Mouse (Mus musculus): ENCODE measurements around the gene Golgb1. TPM values are rescaled to one million over a fixed set of nuclear protein-coding genes. Genes with fewer than 3 reads are reported as not detected.

Golgb1 gene
- polyA plus RNA-seq, 1 experiment from 2014 or later, result 73.8 TPM

- WGBS, result 91% methylated on average over 2 of the region's 2 CpGs
- peaks cover 71% of the 10 kb centered on the region for H3K36me3 ChIP-seq (ENCODE audit: control insufficient read depth, insufficient read depth, low read length)
- H3K4me1 ChIP-seq (ENCODE audit: control insufficient read depth in 2 of 2, insufficient read depth in 2 of 2, low read length in 2 of 2), result peaks cover 0 to 6% of the 10 kb centered on the region in 2 experiments; a peak in 2 of 4 replicates
- H3K27ac ChIP-seq (replicated peaks in 1 of 2; ENCODE audit: control insufficient read depth in 1 of 2, insufficient read depth in 1 of 2, low read depth in 2 of 2, low read length in 2 of 2), result no peak overlapping the region
- no peak overlapping the region for H3K4me2 ChIP-seq (ENCODE audit: low read length)
- no peaks in the 10 kb centered on the region for H3K9me3 ChIP-seq (ENCODE audit: control insufficient read depth, low read length)
- H3K9ac ChIP-seq (ENCODE audit: low read length), result no peak overlapping the region
- H3K27me3 ChIP-seq (ENCODE audit: control insufficient read depth, insufficient read depth, low read length), result no peaks in the 10 kb centered on the region
- H3K4me3 ChIP-seq (ENCODE audit: control insufficient read depth in 1 of 2, insufficient read depth in 1 of 2, low read depth in 1 of 2, low read length in 2 of 2), result no peak overlapping the region
- ATAC-seq (ENCODE audit: insufficient number of reproducible peaks, insufficient read depth, low FRiP score, low read depth), result no peak
Observed at GRCm38 (mm10) chr16:36869442-36869841, 5.5 kb upstream of the Golgb1 start.

DNA sequence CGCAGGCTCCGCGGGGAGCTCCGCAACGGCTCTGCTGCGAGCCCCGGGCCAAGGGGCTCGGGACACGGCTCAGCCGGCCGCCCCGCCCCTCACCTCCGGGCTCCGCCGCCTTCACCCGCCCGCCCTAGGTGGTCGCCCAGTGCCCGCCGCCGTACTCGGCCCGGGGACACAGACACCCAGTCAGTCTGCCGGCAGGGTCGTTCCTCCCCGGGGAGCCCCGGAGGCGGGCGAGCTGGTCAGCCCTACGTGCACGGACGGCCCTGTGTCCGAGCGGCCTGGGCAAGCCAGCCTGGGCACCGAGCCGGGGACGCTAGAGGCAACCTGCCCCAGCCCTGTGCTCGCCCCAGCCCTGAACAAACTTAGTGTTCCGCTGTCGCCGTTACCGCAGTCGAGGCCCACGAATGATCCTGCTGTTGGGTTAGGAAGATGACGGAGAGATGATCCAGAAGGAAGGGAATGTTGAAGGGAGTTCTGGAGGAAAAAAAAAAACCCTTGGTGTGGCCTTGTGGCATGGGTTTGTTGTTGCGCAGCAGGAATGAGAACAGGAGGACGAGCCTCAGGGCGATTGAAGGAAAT, 424 bp downstream of the Golgb1 start:
- Histone ChIP-seq H3K4me2 (ENCODE audit: low read length) (peak overlapping the region; percentile 61), H3K27me3 (ENCODE audit: control insufficient read depth, insufficient read depth, low read length) (no peaks in the 10 kb centered on the region), H3K9me3 (ENCODE audit: control insufficient read depth, low read length) (no peaks in the 10 kb centered on the region), H3K4me1 (ENCODE audit: control insufficient read depth in 2 of 2, insufficient read depth in 2 of 2, low read length in 2 of 2) (peaks cover 3 to 25% of the 10 kb centered on the region in 2 experiments; a peak in 3 of 4 replicates), H3K27ac (replicated peaks in 1 of 2; ENCODE audit: control insufficient read depth in 1 of 2, insufficient read depth in 1 of 2, low read depth in 2 of 2, low read length in 2 of 2) (peak overlapping the region; percentile 78 to 82), H3K36me3 (ENCODE audit: control insufficient read depth, insufficient read depth, low read length) (peaks cover 23% of the 10 kb centered on the region), H3K4me3 (ENCODE audit: control insufficient read depth in 1 of 2, insufficient read depth in 1 of 2, low read depth in 1 of 2, low read length in 2 of 2) (peak overlapping the region; percentile 77 to 93), H3K9ac (ENCODE audit: low read length) (peak overlapping the region; percentile 82)
- WGBS, result under 1% methylated on average over 41 of the region's 48 CpGs
- peak; percentile 55 for ATAC-seq (ENCODE audit: insufficient number of reproducible peaks, insufficient read depth, low FRiP score, low read depth)

DNA sequence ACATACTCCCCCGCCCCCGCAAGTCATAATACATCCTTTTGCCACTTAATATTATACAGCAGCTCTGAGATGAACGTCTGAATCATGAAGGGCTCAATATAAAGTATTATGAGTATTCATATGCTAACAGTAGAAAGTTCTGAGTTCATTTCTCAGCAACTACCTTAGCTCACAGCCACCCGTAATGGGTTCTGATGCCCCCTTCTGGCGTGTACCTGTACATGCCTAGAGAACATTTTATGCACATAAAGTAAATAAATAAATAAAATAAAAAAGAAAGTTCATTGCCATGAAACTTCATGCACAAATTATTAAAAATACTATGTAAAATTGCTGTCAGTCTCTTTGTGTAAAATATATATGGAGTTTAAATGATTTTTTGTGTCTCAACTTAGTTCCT, 2.4 kb downstream of the Golgb1 start:
- Histone ChIP-seq H3K27ac (replicated peaks in 1 of 2; ENCODE audit: control insufficient read depth in 1 of 2, insufficient read depth in 1 of 2, low read depth in 2 of 2, low read length in 2 of 2) (no peak overlapping the region), H3K9ac (ENCODE audit: low read length) (no peak overlapping the region), H3K4me2 (ENCODE audit: low read length) (no peak overlapping the region), H3K4me3 (ENCODE audit: control insufficient read depth in 1 of 2, insufficient read depth in 1 of 2, low read depth in 1 of 2, low read length in 2 of 2) (no peak overlapping the region), H3K36me3 (ENCODE audit: control insufficient read depth, insufficient read depth, low read length) (peaks cover 8% of the 10 kb centered on the region), H3K4me1 (ENCODE audit: control insufficient read depth in 2 of 2, insufficient read depth in 2 of 2, low read length in 2 of 2) (peaks cover 3 to 25% of the 10 kb centered on the region in 2 experiments; a peak in 3 of 4 replicates), H3K9me3 (ENCODE audit: control insufficient read depth, low read length) (no peaks in the 10 kb centered on the region), H3K27me3 (ENCODE audit: control insufficient read depth, insufficient read depth, low read length) (no peaks in the 10 kb centered on the region)
- no peak for ATAC-seq (ENCODE audit: insufficient number of reproducible peaks, insufficient read depth, low FRiP score, low read depth)
- WGBS, result 77% methylated on average over 5 of the region's 5 CpGs

- Histone ChIP-seq H3K4me1 (ENCODE audit: control insufficient read depth in 2 of 2, insufficient read depth in 2 of 2, low read length in 2 of 2) (peaks cover 3 to 12% of the 10 kb centered on the region in 2 experiments; a peak in 3 of 4 replicates), H3K4me3 (ENCODE audit: control insufficient read depth in 1 of 2, insufficient read depth in 1 of 2, low read depth in 1 of 2, low read length in 2 of 2) (no peak overlapping the region), H3K36me3 (ENCODE audit: control insufficient read depth, insufficient read depth, low read length) (peaks cover 24% of the 10 kb centered on the region), H3K27me3 (ENCODE audit: control insufficient read depth, insufficient read depth, low read length) (no peaks in the 10 kb centered on the region), H3K4me2 (ENCODE audit: low read length) (no peak overlapping the region), H3K27ac (replicated peaks in 1 of 2; ENCODE audit: control insufficient read depth in 1 of 2, insufficient read depth in 1 of 2, low read depth in 2 of 2, low read length in 2 of 2) (no peak overlapping the region), H3K9ac (ENCODE audit: low read length) (no peak overlapping the region), H3K9me3 (ENCODE audit: control insufficient read depth, low read length) (no peaks in the 10 kb centered on the region)
- 70% methylated on average over 5 of the region's 5 CpGs for WGBS
- no peak for ATAC-seq (ENCODE audit: insufficient number of reproducible peaks, insufficient read depth, low FRiP score, low read depth)
Observed at GRCm38 (mm10) chr16:36882737-36883343, 7.9 kb downstream of the Golgb1 start.

GRCm38 (mm10) chr16:36884881-36885280, 9.9 kb downstream of the Golgb1 start:
- no peak overlapping the region for H3K27ac ChIP-seq (replicated peaks in 1 of 2; ENCODE audit: control insufficient read depth in 1 of 2, insufficient read depth in 1 of 2, low read depth in 2 of 2, low read length in 2 of 2)
- peaks cover 42% of the 10 kb centered on the region for H3K36me3 ChIP-seq (ENCODE audit: control insufficient read depth, insufficient read depth, low read length)
- 77% methylated on average over 4 of the region's 4 CpGs for WGBS
- H3K27me3 ChIP-seq (ENCODE audit: control insufficient read depth, insufficient read depth, low read length), result no peaks in the 10 kb centered on the region
- H3K4me1 ChIP-seq (ENCODE audit: control insufficient read depth in 2 of 2, insufficient read depth in 2 of 2, low read length in 2 of 2), result no peaks in the 10 kb centered on the region
- H3K4me2 ChIP-seq (ENCODE audit: low read length), result no peak overlapping the region
- no peak overlapping the region for H3K9ac ChIP-seq (ENCODE audit: low read length)
- no peak overlapping the region for H3K4me3 ChIP-seq (ENCODE audit: control insufficient read depth in 1 of 2, insufficient read depth in 1 of 2, low read depth in 1 of 2, low read length in 2 of 2)
- no peaks in the 10 kb centered on the region for H3K9me3 ChIP-seq (ENCODE audit: control insufficient read depth, low read length)
- no peak for ATAC-seq (ENCODE audit: insufficient number of reproducible peaks, insufficient read depth, low FRiP score, low read depth)

- 90% methylated on average over 11 of the region's 11 CpGs for WGBS
- H3K27me3 ChIP-seq (ENCODE audit: control insufficient read depth, insufficient read depth, low read length), result no peaks in the 10 kb centered on the region
- no peak overlapping the region for H3K4me2 ChIP-seq (ENCODE audit: low read length)
- H3K9me3 ChIP-seq (ENCODE audit: control insufficient read depth, low read length), result no peaks in the 10 kb centered on the region
- ATAC-seq (ENCODE audit: insufficient number of reproducible peaks, insufficient read depth, low FRiP score, low read depth), result no peak
- no peaks in the 10 kb centered on the region for H3K4me1 ChIP-seq (ENCODE audit: control insufficient read depth in 2 of 2, insufficient read depth in 2 of 2, low read length in 2 of 2)
- H3K4me3 ChIP-seq (ENCODE audit: control insufficient read depth in 1 of 2, insufficient read depth in 1 of 2, low read depth in 1 of 2, low read length in 2 of 2), result no peak overlapping the region
- peaks cover 51% of the 10 kb centered on the region for H3K36me3 ChIP-seq (ENCODE audit: control insufficient read depth, insufficient read depth, low read length)
- H3K27ac ChIP-seq (replicated peaks in 1 of 2; ENCODE audit: control insufficient read depth in 1 of 2, insufficient read depth in 1 of 2, low read depth in 2 of 2, low read length in 2 of 2), result no peak overlapping the region
- H3K9ac ChIP-seq (ENCODE audit: low read length), result no peak overlapping the region
Observed at GRCm38 (mm10) chr16:36885912-36886311, 11.0 kb downstream of the Golgb1 start.

DNA sequence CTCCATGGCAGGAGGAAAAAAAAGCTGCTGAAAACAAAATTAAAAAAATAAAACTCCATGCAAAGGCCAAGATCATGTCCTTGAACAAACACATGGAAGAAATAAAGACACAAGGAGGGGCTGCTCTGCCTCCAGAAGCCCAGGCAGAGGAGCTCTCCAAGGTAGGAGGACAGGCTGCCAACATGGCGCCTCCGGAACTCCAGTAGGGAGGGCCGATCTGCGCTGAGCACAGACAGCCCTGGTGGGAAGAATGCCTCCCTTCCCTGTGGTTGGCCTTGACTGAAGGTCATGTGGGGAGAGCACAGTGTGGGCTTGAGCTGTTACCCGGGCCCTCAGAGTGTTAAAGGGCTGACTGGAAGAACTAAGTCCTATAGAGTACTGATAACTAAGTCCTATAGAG, 12.6 kb downstream of the Golgb1 start:
- H3K27ac ChIP-seq (replicated peaks in 1 of 2; ENCODE audit: control insufficient read depth in 1 of 2, insufficient read depth in 1 of 2, low read depth in 2 of 2, low read length in 2 of 2), result no peak overlapping the region
- H3K4me3 ChIP-seq (ENCODE audit: control insufficient read depth in 1 of 2, insufficient read depth in 1 of 2, low read depth in 1 of 2, low read length in 2 of 2), result no peak overlapping the region
- no peaks in the 10 kb centered on the region for H3K4me1 ChIP-seq (ENCODE audit: control insufficient read depth in 2 of 2, insufficient read depth in 2 of 2, low read length in 2 of 2)
- no peak overlapping the region for H3K4me2 ChIP-seq (ENCODE audit: low read length)
- H3K9ac ChIP-seq (ENCODE audit: low read length), result no peak overlapping the region
- H3K36me3 ChIP-seq (ENCODE audit: control insufficient read depth, insufficient read depth, low read length), result peaks cover 67% of the 10 kb centered on the region
- no peaks in the 10 kb centered on the region for H3K9me3 ChIP-seq (ENCODE audit: control insufficient read depth, low read length)
- WGBS, result 71% methylated on average over 5 of the region's 5 CpGs
- ATAC-seq (ENCODE audit: insufficient number of reproducible peaks, insufficient read depth, low FRiP score, low read depth), result no peak
- H3K27me3 ChIP-seq (ENCODE audit: control insufficient read depth, insufficient read depth, low read length), result no peaks in the 10 kb centered on the region

DNA sequence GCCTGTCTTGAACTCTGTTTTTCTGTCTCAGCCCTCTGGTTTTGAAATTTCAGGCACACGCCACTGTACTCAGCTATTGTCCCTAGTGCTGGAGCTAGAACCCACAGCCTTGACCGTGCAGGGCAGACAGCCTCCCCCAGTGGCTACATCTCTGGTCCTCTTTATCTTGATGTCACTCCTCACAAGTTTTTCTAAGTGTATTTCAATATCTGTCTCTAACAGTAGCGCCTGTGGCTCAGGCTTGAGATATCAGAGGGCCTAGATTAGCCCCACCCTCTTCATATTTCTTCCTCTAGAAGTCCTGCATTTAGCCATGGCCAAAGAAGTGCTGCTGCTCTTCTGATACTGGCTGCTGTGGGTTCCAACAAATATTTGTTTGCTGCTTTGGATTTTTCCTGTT, 15.6 kb downstream of the Golgb1 start:
- no peak overlapping the region for H3K27ac ChIP-seq (replicated peaks in 1 of 2; ENCODE audit: control insufficient read depth in 1 of 2, insufficient read depth in 1 of 2, low read depth in 2 of 2, low read length in 2 of 2)
- H3K9me3 ChIP-seq (ENCODE audit: control insufficient read depth, low read length), result no peaks in the 10 kb centered on the region
- H3K4me3 ChIP-seq (ENCODE audit: control insufficient read depth in 1 of 2, insufficient read depth in 1 of 2, low read depth in 1 of 2, low read length in 2 of 2), result no peak overlapping the region
- peaks cover 93% of the 10 kb centered on the region for H3K36me3 ChIP-seq (ENCODE audit: control insufficient read depth, insufficient read depth, low read length)
- 86% methylated on average over 3 of the region's 3 CpGs for WGBS
- no peak overlapping the region for H3K4me2 ChIP-seq (ENCODE audit: low read length)
- no peaks in the 10 kb centered on the region for H3K27me3 ChIP-seq (ENCODE audit: control insufficient read depth, insufficient read depth, low read length)
- ATAC-seq (ENCODE audit: insufficient number of reproducible peaks, insufficient read depth, low FRiP score, low read depth), result no peak
- H3K9ac ChIP-seq (ENCODE audit: low read length), result no peak overlapping the region
- H3K4me1 ChIP-seq (ENCODE audit: control insufficient read depth in 2 of 2, insufficient read depth in 2 of 2, low read length in 2 of 2), result no peaks in the 10 kb centered on the region

All from heart, embryonic 14.5 days (tissue).